Mouse (Mus musculus): ENCODE measurements around the gene Dlgap4. TPM values are rescaled to one million over a fixed set of nuclear protein-coding genes. Genes with fewer than 3 reads are reported as not detected.

Gene Dlgap4
- polyA plus RNA-seq, 1 experiment = 98.2 TPM

- H3K27ac ChIP-seq (ENCODE audit: control insufficient read depth, insufficient read depth, low read length) = no peak overlapping the region
- TF ChIP-seq CTCF (IDR thresholded peaks at IDR 0.05; ENCODE audit: borderline replicate concordance, control insufficient read depth, extremely low read depth, insufficient read depth, low read length, poor library complexity) (no peak), POLR2A (IDR thresholded peaks at IDR 0.05; ENCODE audit: control insufficient read depth, extremely low read depth, insufficient read depth, low read length, poor library complexity) (no peak)
- no peak for DNase-seq
- H3K4me3 ChIP-seq (ENCODE audit: control insufficient read depth, insufficient read depth, low read length) = no peak overlapping the region
- WGBS = 86% methylated on average over 11 of the region's 11 CpGs
- H3K36me3 ChIP-seq (ENCODE audit: control insufficient read depth, insufficient read depth, low read length) = no peaks in the 10 kb centered on the region
- no peaks in the 10 kb centered on the region; the same call in 1 of the 2 replicates for H3K27me3 ChIP-seq (ENCODE audit: control insufficient read depth, insufficient read depth, low read length)
- H3K4me1 ChIP-seq (replicated peaks; ENCODE audit: control insufficient read depth, insufficient read depth, low read length) = no peaks in the 10 kb centered on the region
Observed at GRCm38 (mm10) chr2:156693241-156693807, 79.8 kb downstream of the Dlgap4 start.

GRCm38 (mm10) chr2:156697261-156697660 lies 83.8 kb downstream of the Dlgap4 start:
- H3K27ac ChIP-seq (ENCODE audit: control insufficient read depth, insufficient read depth, low read length) = no peak overlapping the region
- DNase-seq = no peak
- H3K27me3 ChIP-seq (ENCODE audit: control insufficient read depth, insufficient read depth, low read length) = no peaks in the 10 kb centered on the region; the same call in 1 of the 2 replicates
- H3K4me3 ChIP-seq (ENCODE audit: control insufficient read depth, insufficient read depth, low read length) = no peak overlapping the region
- WGBS = 29% methylated on average over 8 of the region's 8 CpGs
- H3K36me3 ChIP-seq (ENCODE audit: control insufficient read depth, insufficient read depth, low read length) = no peaks in the 10 kb centered on the region
- H3K4me1 ChIP-seq (replicated peaks; ENCODE audit: control insufficient read depth, insufficient read depth, low read length) = no peaks in the 10 kb centered on the region
- TF ChIP-seq POLR2A (IDR thresholded peaks at IDR 0.05; ENCODE audit: control insufficient read depth, extremely low read depth, insufficient read depth, low read length, poor library complexity) (no peak), CTCF (IDR thresholded peaks at IDR 0.05; ENCODE audit: borderline replicate concordance, control insufficient read depth, extremely low read depth, insufficient read depth, low read length, poor library complexity) (no peak)

GRCm38 (mm10) chr2:156698168-156698567 lies 84.7 kb downstream of the Dlgap4 start:
- WGBS = 83% methylated on average over 9 of the region's 9 CpGs
- no peaks in the 10 kb centered on the region for H3K4me1 ChIP-seq (replicated peaks; ENCODE audit: control insufficient read depth, insufficient read depth, low read length)
- H3K4me3 ChIP-seq (ENCODE audit: control insufficient read depth, insufficient read depth, low read length) = no peak overlapping the region
- H3K36me3 ChIP-seq (ENCODE audit: control insufficient read depth, insufficient read depth, low read length) = no peaks in the 10 kb centered on the region
- H3K27ac ChIP-seq (ENCODE audit: control insufficient read depth, insufficient read depth, low read length) = no peak overlapping the region
- DNase-seq = no peak
- H3K27me3 ChIP-seq (ENCODE audit: control insufficient read depth, insufficient read depth, low read length) = no peaks in the 10 kb centered on the region
- TF ChIP-seq CTCF (IDR thresholded peaks at IDR 0.05; ENCODE audit: borderline replicate concordance, control insufficient read depth, extremely low read depth, insufficient read depth, low read length, poor library complexity) (no peak), POLR2A (IDR thresholded peaks at IDR 0.05; ENCODE audit: control insufficient read depth, extremely low read depth, insufficient read depth, low read length, poor library complexity) (no peak)

- H3K36me3 ChIP-seq (ENCODE audit: control insufficient read depth, insufficient read depth, low read length) = no peaks in the 10 kb centered on the region
- peak; percentile 78 for DNase-seq
- H3K4me1 ChIP-seq (replicated peaks; ENCODE audit: control insufficient read depth, insufficient read depth, low read length) = no peaks in the 10 kb centered on the region
- TF ChIP-seq POLR2A (IDR thresholded peaks at IDR 0.05; ENCODE audit: control insufficient read depth, extremely low read depth, insufficient read depth, low read length, poor library complexity) = no peak
- peak; percentile 76; the same call in 1 of the 2 replicates for TF ChIP-seq CTCF (IDR thresholded peaks at IDR 0.05; ENCODE audit: borderline replicate concordance, control insufficient read depth, extremely low read depth, insufficient read depth, low read length, poor library complexity)
- H3K27ac ChIP-seq (ENCODE audit: control insufficient read depth, insufficient read depth, low read length) = no peak overlapping the region
- 24% methylated on average over 6 of the region's 6 CpGs for WGBS
- H3K4me3 ChIP-seq (ENCODE audit: control insufficient read depth, insufficient read depth, low read length) = no peak overlapping the region
- no peaks in the 10 kb centered on the region for H3K27me3 ChIP-seq (ENCODE audit: control insufficient read depth, insufficient read depth, low read length)
Observed at GRCm38 (mm10) chr2:156705473-156705872, 92.0 kb downstream of the Dlgap4 start.

- Histone ChIP-seq H3K27me3 (ENCODE audit: control insufficient read depth, insufficient read depth, low read length) (no peaks in the 10 kb centered on the region), H3K27ac (ENCODE audit: control insufficient read depth, insufficient read depth, low read length) (no peak overlapping the region), H3K36me3 (ENCODE audit: control insufficient read depth, insufficient read depth, low read length) (no peaks in the 10 kb centered on the region), H3K4me1 (replicated peaks; ENCODE audit: control insufficient read depth, insufficient read depth, low read length) (peaks cover 23% of the 10 kb centered on the region), H3K4me3 (ENCODE audit: control insufficient read depth, insufficient read depth, low read length) (no peak overlapping the region)
- TF ChIP-seq POLR2A (IDR thresholded peaks at IDR 0.05; ENCODE audit: control insufficient read depth, extremely low read depth, insufficient read depth, low read length, poor library complexity) = no peak
- no peak for TF ChIP-seq CTCF (IDR thresholded peaks at IDR 0.05; ENCODE audit: borderline replicate concordance, control insufficient read depth, extremely low read depth, insufficient read depth, low read length, poor library complexity)
- WGBS = 90% methylated on average over 6 of the region's 6 CpGs
- no peak for DNase-seq
Observed at GRCm38 (mm10) chr2:156716683-156717082, 103.2 kb downstream of the Dlgap4 start.

- DNase-seq = peak; percentile 25
- 52% methylated on average over 17 of the region's 17 CpGs for WGBS
Observed at GRCm38 (mm10) chr2:156717320-156718281, 104.1 kb downstream of the Dlgap4 start.

More at GRCm38 (mm10) chr2:156717320-156718281, 104.1 kb downstream of the Dlgap4 start:
- Histone ChIP-seq H3K4me3 (ENCODE audit: control insufficient read depth, insufficient read depth, low read length) (no peak overlapping the region), H3K27ac (ENCODE audit: control insufficient read depth, insufficient read depth, low read length) (no peak overlapping the region), H3K4me1 (replicated peaks; ENCODE audit: control insufficient read depth, insufficient read depth, low read length) (peaks cover 30% of the 10 kb centered on the region), H3K27me3 (ENCODE audit: control insufficient read depth, insufficient read depth, low read length) (no peaks in the 10 kb centered on the region), H3K36me3 (ENCODE audit: control insufficient read depth, insufficient read depth, low read length) (no peaks in the 10 kb centered on the region)
- no peak for TF ChIP-seq CTCF (IDR thresholded peaks at IDR 0.05; ENCODE audit: borderline replicate concordance, control insufficient read depth, extremely low read depth, insufficient read depth, low read length, poor library complexity)

Measured in thymus, adult 2 months (tissue).